ENCODE assay signal across 9 mouse cellular contexts in genomic region chr11:77965101-77966036, GRCm38 (mm10). TPM values are rescaled to one million over a fixed set of nuclear protein-coding genes. Genes with fewer than 3 reads are reported as not detected.
A peak's percentile ranks its signal among the peaks of the same experiment; 100 is the strongest.
DNase-seq lines count a peak whose midpoint lies in the region; ATAC-seq lines count a peak whose summit lies in the region.
"Had no signal": no experiment of that assay in that cellular context is flagged by ENCODE, and none has a peak within 500 bp of the region (broad histone marks: within the 10 kb centered on the region; RNA-seq: fewer than 3 reads in every experiment).

No protein-coding gene starts in this region.

- H3K9me3 ChIP-seq in heart, embryonic 12.5 days (replicated peaks), result no peaks in the 10 kb centered on the region
- H3K9me3 ChIP-seq in heart, embryonic 11.5 days (replicated peaks; ENCODE audit: control insufficient read depth, low read length), result no peaks in the 10 kb centered on the region
- no peaks in the 10 kb centered on the region for H3K9me3 ChIP-seq in neural tube, embryonic 15.5 days (replicated peaks)
- H3K9me3 ChIP-seq: liver, embryonic 15.5 days had no signal

- no peak overlapping the region for H3K4me2 ChIP-seq in heart, embryonic 12.5 days
- H3K4me2 ChIP-seq in heart, embryonic 11.5 days, result no peak overlapping the region
- peak overlapping the region; percentile 24 for H3K4me2 ChIP-seq in neural tube, embryonic 15.5 days
- H3K4me2 ChIP-seq: liver, embryonic 15.5 days had no signal

- DNase-seq in cerebellum, adult 9-10 months, result peak; percentile 98
- peak; percentile 84 to 88 for DNase-seq in layer of hippocampus, postnatal 36 days
- DNase-seq in c-Kit-positive CD71-positive TER-119-positive erythroid progenitor cells, embryonic 14.5 days (ENCODE audit: low spot score), result no peak
- no peak for DNase-seq in adrenal gland, adult 2 months

- peak overlapping the region; percentile 30; the same call in 1 of the 2 replicates for H3K9ac ChIP-seq in heart, embryonic 12.5 days
- H3K9ac ChIP-seq in heart, embryonic 11.5 days (ENCODE audit: low read depth, low read length), result no peak overlapping the region
- peak overlapping the region; percentile 41; the same call in 1 of the 2 replicates for H3K9ac ChIP-seq in neural tube, embryonic 15.5 days (replicated peaks)
- H3K9ac ChIP-seq: liver, embryonic 15.5 days had no signal

- H3K27me3 ChIP-seq in heart, embryonic 12.5 days (replicated peaks), result peaks cover 50% of the 10 kb centered on the region
- H3K27me3 ChIP-seq in heart, embryonic 11.5 days (ENCODE audit: control insufficient read depth, insufficient read depth, low read length), result peaks cover 15% of the 10 kb centered on the region
- H3K27me3 ChIP-seq in neural tube, embryonic 15.5 days (replicated peaks), result peaks cover 38% of the 10 kb centered on the region

- peaks cover 30% of the 10 kb centered on the region for H3K4me1 ChIP-seq in heart, embryonic 12.5 days (replicated peaks)
- peaks cover 8% of the 10 kb centered on the region for H3K4me1 ChIP-seq in heart, embryonic 11.5 days (ENCODE audit: control insufficient read depth, insufficient read depth, low read length)
- H3K4me1 ChIP-seq in neural tube, embryonic 15.5 days, result peaks cover 30% of the 10 kb centered on the region
- H3K4me1 ChIP-seq: liver, embryonic 15.5 days had no signal

- no peak overlapping the region for H3K4me3 ChIP-seq in heart, embryonic 12.5 days
- no peak overlapping the region for H3K4me3 ChIP-seq in heart, embryonic 11.5 days (ENCODE audit: low read depth, low read length)
- no peak overlapping the region for H3K4me3 ChIP-seq in neural tube, embryonic 15.5 days (replicated peaks)
- H3K4me3 ChIP-seq: liver, embryonic 15.5 days had no signal

- no peak overlapping the region for H3K27ac ChIP-seq in heart, embryonic 12.5 days (ENCODE audit: poor library complexity, severe bottlenecking)
- H3K27ac ChIP-seq in heart, embryonic 11.5 days (ENCODE audit: low read depth, low read length), result no peak overlapping the region
- H3K27ac ChIP-seq in neural tube, embryonic 15.5 days (replicated peaks), result peak overlapping the region; percentile 83
- H3K27ac ChIP-seq: liver, embryonic 15.5 days had no signal

- ATAC-seq in heart, embryonic 12.5 days (ENCODE audit: insufficient number of reproducible peaks, low FRiP score), result no peak
- ATAC-seq in heart, embryonic 11.5 days (replicated peaks; ENCODE audit: insufficient number of reproducible peaks, low FRiP score, low TSS enrichment), result no peak
- peak; percentile 81 for ATAC-seq in frontal cortex, adult (ENCODE audit: low TSS enrichment)
- peak; percentile 75 for ATAC-seq in neural tube, embryonic 15.5 days (ENCODE audit: low FRiP score)

- H3K36me3 ChIP-seq in heart, embryonic 12.5 days, result no peaks in the 10 kb centered on the region
- no peaks in the 10 kb centered on the region for H3K36me3 ChIP-seq in heart, embryonic 11.5 days (ENCODE audit: control insufficient read depth, insufficient read depth, low read length)
- H3K36me3 ChIP-seq in neural tube, embryonic 15.5 days, result peaks cover 16% of the 10 kb centered on the region
- H3K36me3 ChIP-seq: liver, embryonic 15.5 days had no signal

- 33% methylated on average over 17 of the region's 17 CpGs for WGBS in heart, embryonic 12.5 days
- 33% methylated on average over 17 of the region's 17 CpGs for WGBS in heart, embryonic 11.5 days (ENCODE audit: insufficient replicate concordance)
- 7% methylated on average over 17 of the region's 17 CpGs for WGBS in neural tube, embryonic 15.5 days

RNA-seq across cellular contexts. Expression of gene Phf12, which starts 17.2 kb away (rescaled TPM):
- polyA plus RNA-seq in heart, embryonic 12.5 days (2016; fragmentation: Nextera tagmentation; extraction: Ambion mirVana), result 17.0 and 17.7 TPM in 2 replicates
- polyA plus RNA-seq in heart, embryonic 11.5 days (2014; fragmentation: Nextera tagmentation; extraction: Ambion mirVana), result 9.1 and 14.2 TPM in 2 replicates
- 10 to 100 TPM; 48.3 to 51.2 TPM for total RNA-seq in layer of hippocampus, postnatal 36 days (2021)
- 14.6 and 16.9 TPM in 2 replicates for polyA plus RNA-seq in neural tube, embryonic 15.5 days (2015; fragmentation: Nextera tagmentation; extraction: Ambion mirVana)
- 10 to 100 TPM; 47.1 to 53.2 TPM for total RNA-seq in adrenal gland, adult 2 months (2021)
- polyA plus RNA-seq in adrenal gland, adult 2 months (2012; rRNA removed), result 69.1 and 70.3 TPM in 2 replicates

RNA-seq across cellular contexts. Expression of gene Sez6, which starts 34.8 kb away (rescaled TPM):
- polyA plus RNA-seq in heart, embryonic 12.5 days (2016; fragmentation: Nextera tagmentation; extraction: Ambion mirVana), result 0.18 TPM in 1 of 2 replicates, not detected in the other
- polyA plus RNA-seq in heart, embryonic 11.5 days (2014; fragmentation: Nextera tagmentation; extraction: Ambion mirVana), result 0.09 TPM in 1 of 2 replicates, not detected in the other
- total RNA-seq in layer of hippocampus, postnatal 36 days (2021), result 100 to 1,000 TPM; 148 to 153 TPM
- 101 and 123 TPM in 2 replicates for polyA plus RNA-seq in neural tube, embryonic 15.5 days (2015; fragmentation: Nextera tagmentation; extraction: Ambion mirVana)
- total RNA-seq in adrenal gland, adult 2 months (2021), result 1 to 10 TPM; 2.9 to 4.4 TPM
- polyA plus RNA-seq in adrenal gland, adult 2 months (2012; rRNA removed), result 1.5 and 2.0 TPM in 2 replicates

Comparison
In these comparisons a context has a peak if more than half of its experiments do, and no peak if none do; other contexts are left out.
1. ATAC-seq: peak in frontal cortex, adult (single experiment) and neural tube, embryonic 15.5 days (single experiment); none in heart, embryonic 12.5 days (single experiment) and heart, embryonic 11.5 days (single experiment).
2. DNase-seq: peak in cerebellum, adult 9-10 months (single experiment) and layer of hippocampus, postnatal 36 days (2 of 2); none in c-Kit-positive CD71-positive TER-119-positive erythroid progenitor cells, embryonic 14.5 days (single experiment) and adrenal gland, adult 2 months (single experiment).
3. RNA of gene Sez6, which starts 34.8 kb away (polyA plus RNA-seq): 101 to 123 TPM in neural tube, embryonic 15.5 days; 1.5 to 2.0 TPM in adrenal gland, adult 2 months, 0.18 TPM in heart, embryonic 12.5 days and 0.09 TPM in heart, embryonic 11.5 days; every median in the first group is over 10 times any median in the second.